Mouse (Mus musculus) forebrain, embryonic 13.5 days (tissue): ENCODE measurements around the gene Zfp775. TPM values are rescaled to one million over a fixed set of nuclear protein-coding genes. Genes with fewer than 3 reads are reported as not detected.
A peak's percentile ranks its signal among the peaks of the same experiment; 100 is the strongest.

ENCODE experiments used
- ATAC-seq: fragments of 200-750 bp; cut with Nextera tagmentation; 2 replicates; pipeline ENCODE4 v1.8.0; 2017
- H3K27ac ChIP-seq: fragments of 300-500 bp; sonication (generic); 2 replicates; pipeline ENCODE4 v1.5.1; 2015; ENCODE audit warnings: inconsistent platforms, mild to moderate bottlenecking, moderate library complexity
- H3K27me3 ChIP-seq: fragments of 300-500 bp; sonication (generic); 2 replicates; pipeline ENCODE4 v1.6.1; 2015; ENCODE audit warnings: mild to moderate bottlenecking, inconsistent platforms
- H3K36me3 ChIP-seq: fragments of 300-500 bp; sonication (generic); 2 replicates; pipeline ENCODE4 v1.6.1; 2015; ENCODE audit warnings: mild to moderate bottlenecking, inconsistent platforms; ENCODE audit not compliant: poor library complexity, severe bottlenecking
- H3K4me1 ChIP-seq: fragments of 300-500 bp; sonication (generic); 2 replicates; pipeline ENCODE4 v1.6.1; 2015; ENCODE audit warnings: inconsistent platforms
- H3K4me2 ChIP-seq: fragments of 300-500 bp; sonication (generic); 2 replicates; pipeline ENCODE4 v1.6.1; 2015; ENCODE audit warnings: inconsistent platforms, mild to moderate bottlenecking, moderate library complexity
- H3K4me3 ChIP-seq: fragments of 300-500 bp; sonication (generic); 2 replicates; pipeline ENCODE4 v1.5.1; 2015; ENCODE audit warnings: mild to moderate bottlenecking, inconsistent platforms
- H3K9ac ChIP-seq: fragments of 300-500 bp; sonication (generic); 2 replicates; pipeline ENCODE4 v1.6.1; 2015; ENCODE audit warnings: mild to moderate bottlenecking, inconsistent platforms
- H3K9me3 ChIP-seq: fragments of 300-500 bp; sonication (generic); replicated peaks from 2 replicates; pipeline ENCODE4 v1.6.1; 2016; ENCODE audit warnings: inconsistent platforms
- WGBS: fragments of 180-500 bp; shearing (Covaris S2); methylation state at CpG from one replicate; pipeline ENCODE4 v1.1.7; 2015; 5-methylcytosine and 5-hydroxymethylcytosine counted together
- polyA plus RNA-seq: library from polyadenylated mRNA; unstranded; fragments of >200 nt; fragmentation: Nextera tagmentation; extraction: Ambion mirVana; gene quantifications from 2 replicates; pipeline ENCODE4 v1.2.1, GENCODE M21; 2015

Zfp775 gene
- polyA plus RNA-seq, 1 experiment from 2014 or later, result 13.4 TPM

- no peaks in the 10 kb centered on the region for H3K9me3 ChIP-seq
- peaks cover 4% of the 10 kb centered on the region for H3K4me1 ChIP-seq
- peaks cover 7% of the 10 kb centered on the region for H3K36me3 ChIP-seq
- ATAC-seq, result no peak
- H3K27me3 ChIP-seq, result no peaks in the 10 kb centered on the region
- 93% methylated on average over 5 of the region's 5 CpGs for WGBS
- H3K4me3 ChIP-seq, result no peak overlapping the region
- H3K4me2 ChIP-seq, result no peak overlapping the region
- H3K9ac ChIP-seq, result no peak overlapping the region
- no peak overlapping the region for H3K27ac ChIP-seq
Measured at GRCm38 (mm10) chr6:48572014-48572413, 29.8 kb upstream of the Zfp775 start.

- Histone ChIP-seq H3K27me3 (no peaks in the 10 kb centered on the region), H3K36me3 (peaks cover 7% of the 10 kb centered on the region; the same call in 1 of the 2 replicates), H3K4me1 (peaks cover 4% of the 10 kb centered on the region), H3K4me3 (no peak within 1 kb of the TSS), H3K4me2 (no peak within 1 kb of the TSS), H3K9ac (no peak within 1 kb of the TSS), H3K9me3 (no peaks in the 10 kb centered on the region), H3K27ac (no peak within 1 kb of the TSS)
- ATAC-seq, result no peak
- WGBS, result 39% methylated on average over 6 of the region's 6 CpGs
Measured at GRCm38 (mm10) chr6:48572572-48573061, 29.2 kb upstream of the Zfp775 start, which contains the start of gene Rarres2. Gene Rarres2 (minus strand): TSS chr6:48572789.

GRCm38 (mm10) chr6:48573280-48573679 is 28.6 kb upstream of the Zfp775 start:
- no peak overlapping the region for H3K4me3 ChIP-seq
- peaks cover 6% of the 10 kb centered on the region; the same call in 1 of the 2 replicates for H3K36me3 ChIP-seq
- H3K27ac ChIP-seq, result no peak overlapping the region
- no peak overlapping the region for H3K9ac ChIP-seq
- H3K4me1 ChIP-seq, result peaks cover under 1% of the 10 kb centered on the region; the same call in 1 of the 2 replicates
- WGBS, result 75% methylated on average over 10 of the region's 10 CpGs
- no peaks in the 10 kb centered on the region for H3K9me3 ChIP-seq
- no peak overlapping the region for H3K4me2 ChIP-seq
- ATAC-seq, result no peak
- no peaks in the 10 kb centered on the region for H3K27me3 ChIP-seq

GRCm38 (mm10) chr6:48573981-48574380 is 27.9 kb upstream of the Zfp775 start:
- no peak overlapping the region for H3K9ac ChIP-seq
- H3K4me3 ChIP-seq, result no peak overlapping the region
- H3K27ac ChIP-seq, result no peak overlapping the region
- H3K27me3 ChIP-seq, result no peaks in the 10 kb centered on the region
- ATAC-seq, result no peak
- H3K36me3 ChIP-seq, result no peaks in the 10 kb centered on the region
- H3K9me3 ChIP-seq, result no peaks in the 10 kb centered on the region
- H3K4me2 ChIP-seq, result no peak overlapping the region
- 78% methylated on average over 3 of the region's 3 CpGs for WGBS
- H3K4me1 ChIP-seq, result no peaks in the 10 kb centered on the region

- H3K27me3 ChIP-seq, result no peaks in the 10 kb centered on the region
- WGBS, result 76% methylated on average over 5 of the region's 5 CpGs
- H3K9ac ChIP-seq, result no peak overlapping the region
- H3K9me3 ChIP-seq, result no peaks in the 10 kb centered on the region
- no peak overlapping the region for H3K27ac ChIP-seq
- no peak for ATAC-seq
- no peak overlapping the region for H3K4me3 ChIP-seq
- H3K36me3 ChIP-seq, result no peaks in the 10 kb centered on the region
- H3K4me1 ChIP-seq, result no peaks in the 10 kb centered on the region
- no peak overlapping the region for H3K4me2 ChIP-seq
Measured at GRCm38 (mm10) chr6:48578736-48579135, 23.1 kb upstream of the Zfp775 start.

- WGBS, result 46% methylated on average over 5 of the region's 5 CpGs
- Histone ChIP-seq H3K27ac (no peak overlapping the region), H3K4me3 (no peak overlapping the region), H3K9me3 (no peaks in the 10 kb centered on the region), H3K4me2 (no peak overlapping the region), H3K36me3 (no peaks in the 10 kb centered on the region), H3K9ac (no peak overlapping the region), H3K27me3 (no peaks in the 10 kb centered on the region), H3K4me1 (no peaks in the 10 kb centered on the region)
- no peak for ATAC-seq
Measured at GRCm38 (mm10) chr6:48579215-48579648, 22.6 kb upstream of the Zfp775 start.

- Histone ChIP-seq H3K27ac (no peak overlapping the region), H3K4me1 (no peaks in the 10 kb centered on the region), H3K4me3 (no peak overlapping the region), H3K4me2 (no peak overlapping the region), H3K9me3 (no peaks in the 10 kb centered on the region), H3K9ac (no peak overlapping the region), H3K27me3 (no peaks in the 10 kb centered on the region), H3K36me3 (no peaks in the 10 kb centered on the region)
- WGBS, result 27% methylated on average over 3 of the region's 3 CpGs
- no peak for ATAC-seq
Measured at GRCm38 (mm10) chr6:48581257-48581656, 20.6 kb upstream of the Zfp775 start.

GRCm38 (mm10) chr6:48582037-48582436 is 19.8 kb upstream of the Zfp775 start:
- H3K27me3 ChIP-seq, result no peaks in the 10 kb centered on the region
- no peaks in the 10 kb centered on the region for H3K9me3 ChIP-seq
- no peaks in the 10 kb centered on the region for H3K36me3 ChIP-seq
- ATAC-seq, result 0 out of 2 replicates have a peak, but pooled peaks have one; percentile 13
- 75% methylated on average over 3 of the region's 3 CpGs for WGBS
- no peak overlapping the region for H3K27ac ChIP-seq
- no peak overlapping the region for H3K9ac ChIP-seq
- no peak overlapping the region for H3K4me2 ChIP-seq
- no peak overlapping the region for H3K4me3 ChIP-seq
- H3K4me1 ChIP-seq, result no peaks in the 10 kb centered on the region

- Histone ChIP-seq H3K9me3 (no peaks in the 10 kb centered on the region), H3K4me1 (peaks cover 7% of the 10 kb centered on the region; the same call in 1 of the 2 replicates), H3K27ac (no peak within 1 kb of the TSS), H3K4me3 (no peak within 1 kb of the TSS), H3K4me2 (no peak within 1 kb of the TSS), H3K36me3 (no peaks in the 10 kb centered on the region), H3K27me3 (no peaks in the 10 kb centered on the region), H3K9ac (no peak within 1 kb of the TSS)
- WGBS, result 76% methylated on average over 6 of the region's 6 CpGs
- ATAC-seq, result no peak
Measured at GRCm38 (mm10) chr6:48589194-48589750, 12.6 kb upstream of the Zfp775 start, which contains the start of gene Gm45021. Gene Gm45021 (plus strand): TSS chr6:48589610.

GRCm38 (mm10) chr6:48591221-48591845 is 10.5 kb upstream of the Zfp775 start:
- WGBS, result 86% methylated on average over 3 of the region's 3 CpGs
- ATAC-seq, result no peak
- H3K27me3 ChIP-seq, result no peaks in the 10 kb centered on the region
- H3K36me3 ChIP-seq, result peaks cover 13% of the 10 kb centered on the region
- H3K4me1 ChIP-seq, result peaks cover 18% of the 10 kb centered on the region
- H3K9me3 ChIP-seq, result peaks cover 6% of the 10 kb centered on the region
- no peak overlapping the region for H3K27ac ChIP-seq
- H3K4me3 ChIP-seq, result no peak overlapping the region
- no peak overlapping the region for H3K9ac ChIP-seq
- no peak overlapping the region for H3K4me2 ChIP-seq

GRCm38 (mm10) chr6:48591871-48592270 is 10.0 kb upstream of the Zfp775 start:
- no peak overlapping the region for H3K27ac ChIP-seq
- H3K9ac ChIP-seq, result no peak overlapping the region
- H3K4me2 ChIP-seq, result no peak overlapping the region
- 93% methylated on average over 6 of the region's 6 CpGs for WGBS
- H3K27me3 ChIP-seq, result no peaks in the 10 kb centered on the region
- H3K36me3 ChIP-seq, result peaks cover 18% of the 10 kb centered on the region
- H3K9me3 ChIP-seq, result peaks cover 11% of the 10 kb centered on the region
- H3K4me3 ChIP-seq, result no peak overlapping the region
- H3K4me1 ChIP-seq, result peaks cover 18% of the 10 kb centered on the region
- ATAC-seq, result no peak

GRCm38 (mm10) chr6:48593158-48594042 is 8.5 kb upstream of the Zfp775 start, which contains the start of the genes Repin1 and Gm44965:
Gene Repin1 (plus strand): TSS chr6:48593883.
Gene Gm44965 (plus strand): TSS chr6:48593941.
- Histone ChIP-seq H3K27me3 (no peaks in the 10 kb centered on the region), H3K4me2 (peak within 1 kb of the TSS; percentile 75), H3K9ac (peak within 1 kb of the TSS; percentile 84), H3K4me1 (peaks cover 18% of the 10 kb centered on the region), H3K4me3 (peak within 1 kb of the TSS; percentile 70), H3K9me3 (peaks cover 25% of the 10 kb centered on the region), H3K36me3 (peaks cover 34% of the 10 kb centered on the region), H3K27ac (peak within 1 kb of the TSS; percentile 89)
- WGBS, result 4% methylated on average over 45 of the region's 45 CpGs
- peak; percentile 93 for ATAC-seq
